Mouse (Mus musculus) mesoderm, embryonic 11.5 days (tissue): Measurements from ENCODE around the gene Itgb1.

ENCODE experiments used
- DNase-seq: peaks from one replicate; pipeline ENCODE4 v3.0.0-alpha.2; 2012; ENCODE audit warnings: low read depth, low spot score

Gene Itgb1

GRCm38 (mm10) chr8:128685507-128686428 is at the start of gene Itgb1:
Gene Itgb1, plus strand, starts transcription at chr8:128685654.
- DNase-seq: peak; percentile 97

- DNase-seq: no peak
These were observed 42.4 kb upstream of the Itgb1 start for GRCm38 (mm10) chr8:128643104-128643503.

- no peak for DNase-seq
These were observed 40.0 kb upstream of the Itgb1 start for GRCm38 (mm10) chr8:128645452-128645851.

GRCm38 (mm10) chr8:128646456-128646855 is 39.0 kb upstream of the Itgb1 start:
- DNase-seq: no peak

GRCm38 (mm10) chr8:128648071-128648470 is 37.4 kb upstream of the Itgb1 start:
- no peak for DNase-seq

- DNase-seq: no peak
These were observed 35.1 kb upstream of the Itgb1 start for GRCm38 (mm10) chr8:128650331-128650855.

GRCm38 (mm10) chr8:128652399-128653109 is 32.9 kb upstream of the Itgb1 start:
- peak; percentile 63 for DNase-seq

GRCm38 (mm10) chr8:128653642-128654364 is 31.7 kb upstream of the Itgb1 start:
- DNase-seq: no peak

- DNase-seq: peak; percentile 88
These were observed 30.9 kb upstream of the Itgb1 start for GRCm38 (mm10) chr8:128654365-128655099.

- no peak for DNase-seq
These were observed 23.3 kb upstream of the Itgb1 start for GRCm38 (mm10) chr8:128662144-128662543.

GRCm38 (mm10) chr8:128662696-128663095 is 22.8 kb upstream of the Itgb1 start:
- DNase-seq: no peak

- peak; percentile 17 for DNase-seq
These were observed 22.3 kb upstream of the Itgb1 start for GRCm38 (mm10) chr8:128663106-128663505.

- DNase-seq: no peak
These were observed 18.7 kb upstream of the Itgb1 start for GRCm38 (mm10) chr8:128666576-128667263.

- DNase-seq: no peak
These were observed 13.6 kb upstream of the Itgb1 start for GRCm38 (mm10) chr8:128671813-128672212.

- DNase-seq: no peak
These were observed 13.0 kb upstream of the Itgb1 start for GRCm38 (mm10) chr8:128672441-128672840.

GRCm38 (mm10) chr8:128672950-128673349 is 12.5 kb upstream of the Itgb1 start:
- DNase-seq: no peak

GRCm38 (mm10) chr8:128675848-128676629 is 9.4 kb upstream of the Itgb1 start:
- DNase-seq: no peak

GRCm38 (mm10) chr8:128679909-128680308 is 5.5 kb upstream of the Itgb1 start:
- no peak for DNase-seq

- DNase-seq: no peak
These were observed 4.7 kb upstream of the Itgb1 start for GRCm38 (mm10) chr8:128680548-128681325.
